Mouse (Mus musculus) gastrocnemius, postnatal 36 days (tissue): Measurements from ENCODE around the gene Mef2d. TPM values are rescaled to one million over a fixed set of nuclear protein-coding genes. Genes with fewer than 3 reads are reported as not detected.

Source experiments
- DNase-seq, 2 experiments: peaks; one replicate each; pipeline ENCODE4 v3.0.0; 2022
- intact Hi-C: fragments of 180-260 bp; cut with DNase I; formaldehyde crosslinking; loops from one replicate; pipeline ENCODE4 v1.15.1; 2025
- long read RNA-seq, 2 experiments: library from polyadenylated mRNA; stranded (forward); transcript quantifications; one replicate each; pipeline ENCODE4 v2.0.0; 2021
- total RNA-seq, 2 experiments: library from RNA; stranded (reverse); gene quantifications; 2 replicates each; pipeline ENCODE4 v1.2.3; 2021

Gene Mef2d
- total RNA-seq: 100 to 1,000 TPM; 156 to 174 TPM
- long read RNA-seq, experiment 1, full-length matches to known transcripts: 1 of 78 reads
- long read RNA-seq, experiment 1, partial matches to known transcripts: 21 of 78 reads
- long read RNA-seq, experiment 1, other reads (novel, unspliced or antisense): 56 of 78 reads
- long read RNA-seq, experiment 2, partial matches to known transcripts: 18 of 84 reads
- long read RNA-seq, experiment 2, other reads (novel, unspliced or antisense): 64 of 84 reads

GRCm38 (mm10) chr3:88141787-88142523, at the start of gene Mef2d:
Mef2d (plus strand) TSS chr3:88142372.
- DNase-seq: peak; percentile 92 to 96
- intact Hi-C loops: no loop called here

DNA sequence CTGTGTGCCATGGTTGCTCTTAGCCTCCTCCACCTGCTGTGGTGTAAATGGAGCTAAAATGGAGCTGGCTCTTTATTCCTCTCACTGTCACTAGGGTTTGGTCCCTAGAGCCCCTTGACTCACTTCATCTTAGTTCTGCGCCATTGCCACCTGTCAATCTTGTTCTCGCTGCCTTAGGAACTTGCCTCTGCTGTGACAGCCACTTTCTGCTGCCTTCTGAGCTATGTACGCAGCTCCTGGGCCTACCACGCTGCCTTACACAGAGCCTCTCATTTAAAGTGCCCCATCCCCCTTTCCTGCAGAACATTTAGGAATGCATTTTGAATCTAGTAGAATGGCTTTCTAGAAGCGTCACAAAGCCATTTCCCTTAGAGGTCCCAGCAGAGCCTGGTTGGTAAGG, 48.0 kb upstream of the Mef2d start:
- intact Hi-C loops: no loop called here
- no peak for DNase-seq

DNA sequence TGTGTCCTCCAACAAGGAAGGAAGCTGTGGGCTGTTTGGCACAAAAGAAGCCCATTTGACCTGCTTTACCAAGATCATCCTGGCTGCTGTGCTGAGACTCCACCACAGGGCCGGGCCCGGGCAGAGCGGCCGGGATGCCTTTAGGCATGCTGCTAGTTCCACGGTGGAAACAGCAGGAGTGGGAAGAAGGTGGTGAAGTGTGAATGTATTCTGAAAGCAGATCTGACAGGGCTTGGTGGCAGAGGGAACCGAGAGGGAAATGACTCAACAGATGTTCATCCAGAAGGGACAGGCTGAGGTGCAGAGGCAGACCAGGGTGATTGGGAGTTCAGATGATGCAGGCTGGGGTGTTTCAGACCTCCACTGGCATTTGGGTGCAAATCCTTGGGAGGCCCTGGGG, 44.5 kb upstream of the Mef2d start:
- intact Hi-C loops: no loop called here

DNA sequence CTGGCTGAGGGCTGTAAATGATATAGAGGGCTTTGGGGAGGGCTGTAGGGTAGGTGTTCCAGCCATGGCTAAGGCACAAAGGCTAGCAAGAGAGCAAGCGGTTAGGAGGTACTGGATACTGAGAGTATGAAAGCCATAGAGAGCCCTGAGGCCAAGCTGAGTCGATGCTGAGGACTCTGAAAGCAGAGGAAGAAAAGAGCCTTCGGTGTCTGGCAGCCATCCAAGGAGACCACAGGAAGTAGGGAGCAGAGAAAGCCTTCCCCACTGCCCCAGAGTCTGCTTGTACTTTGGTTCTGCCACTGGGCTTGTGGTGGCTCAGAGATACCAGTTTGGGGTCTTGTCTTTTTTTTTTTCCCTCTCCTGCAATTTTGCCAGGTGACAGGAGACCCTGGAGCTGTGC, 41.9 kb upstream of the Mef2d start:
- DNase-seq: no peak
- intact Hi-C loops: no loop called here

More for the DNA sequence above, 44.5 kb upstream of the Mef2d start:
- DNase-seq: no peak

- no peak for DNase-seq
- intact Hi-C loops: no loop called here
These were observed 40.4 kb upstream of the Mef2d start for GRCm38 (mm10) chr3:88101736-88102135.

DNA sequence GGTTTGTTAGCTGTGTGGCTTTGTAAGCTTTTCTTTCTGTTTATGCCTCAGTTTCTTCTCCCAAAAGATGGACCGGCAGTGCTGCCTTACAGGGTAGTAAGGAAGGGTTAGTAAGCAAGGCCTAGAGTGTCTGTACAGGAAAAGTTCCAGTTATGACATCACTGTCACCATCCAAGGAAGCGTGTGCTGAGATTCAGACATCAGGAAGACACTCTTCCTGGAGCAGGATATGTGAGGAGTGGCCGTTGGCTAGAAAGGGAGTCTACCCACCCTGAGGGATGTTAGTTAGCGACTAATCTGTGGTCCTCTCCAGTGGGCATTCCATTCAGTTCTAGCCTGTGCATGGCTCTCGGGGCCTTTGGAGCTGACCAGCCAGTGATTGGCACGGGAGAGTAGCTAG, 40.0 kb upstream of the Mef2d start:
- intact Hi-C loops: no loop called here
- DNase-seq: no peak

GRCm38 (mm10) chr3:88102611-88103010, 39.6 kb upstream of the Mef2d start:
- intact Hi-C loops: no loop called here
- DNase-seq: no peak

GRCm38 (mm10) chr3:88106126-88106525, 36.0 kb upstream of the Mef2d start:
- no peak for DNase-seq
- intact Hi-C loops: no loop called here

DNA sequence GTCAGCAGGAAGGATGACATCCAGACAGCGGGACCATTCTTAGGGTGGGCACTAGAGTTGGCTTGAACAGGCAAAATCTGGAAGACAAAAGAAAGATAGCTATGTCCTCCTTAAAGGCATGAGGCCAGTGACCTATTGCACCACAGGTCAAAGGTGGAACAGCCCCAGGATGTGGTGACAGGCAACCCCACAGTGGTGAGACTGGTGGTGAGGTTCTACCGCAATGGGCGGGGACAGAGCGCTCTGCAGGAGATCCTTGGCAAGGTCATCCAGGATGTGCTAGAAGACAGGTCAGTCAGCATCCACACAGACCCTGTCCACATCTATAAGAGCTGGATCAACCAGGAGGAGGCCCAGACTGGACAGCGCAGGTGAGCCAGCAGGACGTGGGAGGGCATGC, 33.0 kb upstream of the Mef2d start:
- intact Hi-C loops: no loop called here
- no peak for DNase-seq

DNA sequence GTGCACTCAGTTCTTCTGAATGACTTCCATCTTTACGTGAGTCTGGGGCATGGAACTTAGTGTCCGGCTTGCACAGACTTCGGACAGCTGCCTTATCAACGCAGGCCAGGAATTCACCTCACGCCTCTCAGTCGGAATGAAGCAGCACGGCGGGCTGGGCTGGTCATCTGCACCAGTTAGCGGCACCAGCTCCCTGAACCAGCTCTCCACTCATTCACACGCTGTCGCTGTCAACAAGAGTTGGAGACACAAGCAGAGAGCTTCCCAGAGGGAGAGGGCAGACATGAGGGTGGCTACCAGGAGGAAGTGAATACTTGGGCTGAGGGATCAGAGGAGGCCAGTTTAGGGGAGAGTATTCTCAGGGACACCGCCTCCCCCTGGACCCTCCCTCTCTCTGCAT, 27.8 kb upstream of the Mef2d start:
- intact Hi-C loops: no loop called here
- no peak for DNase-seq

- intact Hi-C loops: no loop called here
- DNase-seq: peak; percentile 23 to 29
These were observed 22.0 kb upstream of the Mef2d start for GRCm38 (mm10) chr3:88120117-88120651.

DNA sequence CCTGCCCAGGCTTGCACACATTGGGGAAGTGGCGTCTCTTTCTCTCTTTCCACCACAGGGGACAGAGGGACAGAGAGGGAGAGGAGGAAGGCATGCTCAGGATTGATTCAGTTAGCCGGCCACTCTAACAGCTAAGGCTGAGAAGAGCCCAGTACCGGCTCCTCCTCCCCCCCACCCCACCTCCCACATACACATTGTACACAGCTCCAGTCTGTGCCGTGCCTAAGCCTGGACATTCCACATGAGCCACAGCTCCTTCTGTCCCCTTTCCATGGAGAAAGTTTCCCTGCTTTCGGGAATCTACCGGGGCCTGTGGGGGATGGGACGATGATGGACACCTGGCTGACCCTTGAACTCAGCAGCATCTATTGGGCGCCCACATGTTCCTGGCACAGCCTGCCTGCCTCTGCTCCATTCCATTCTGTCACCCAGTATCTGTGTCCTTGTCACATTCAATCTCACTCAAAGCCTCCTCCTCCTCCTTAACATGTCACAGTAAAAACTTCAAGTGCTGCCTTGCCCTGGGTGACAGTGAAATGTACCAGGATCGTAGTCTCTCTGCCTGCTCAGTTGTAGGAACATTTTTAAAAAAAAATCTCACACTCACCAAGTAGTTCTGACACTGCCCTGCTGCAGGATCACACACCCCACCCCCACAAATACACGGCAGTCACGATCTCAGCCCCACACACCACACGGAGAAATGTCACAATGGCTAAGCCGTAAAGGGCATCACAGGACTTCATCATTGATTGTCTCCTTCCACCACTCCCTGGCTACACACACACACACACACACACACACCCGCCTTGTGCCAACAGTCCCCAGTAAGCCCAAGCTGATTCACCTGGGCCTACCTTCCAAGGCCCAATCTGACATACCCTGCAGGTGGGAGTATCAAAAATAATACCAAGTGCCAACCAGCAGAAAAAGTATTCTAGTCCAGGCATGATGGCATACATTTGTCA, 20.7 kb upstream of the Mef2d start:
- intact Hi-C loops: no loop called here
- no peak for DNase-seq

GRCm38 (mm10) chr3:88125195-88125594, 17.0 kb upstream of the Mef2d start:
- DNase-seq: no peak

GRCm38 (mm10) chr3:88126181-88126580, 16.0 kb upstream of the Mef2d start:
- DNase-seq: no peak
- intact Hi-C loops: no loop called here

More at GRCm38 (mm10) chr3:88125195-88125594, 17.0 kb upstream of the Mef2d start:
- intact Hi-C loops: no loop called here

DNA sequence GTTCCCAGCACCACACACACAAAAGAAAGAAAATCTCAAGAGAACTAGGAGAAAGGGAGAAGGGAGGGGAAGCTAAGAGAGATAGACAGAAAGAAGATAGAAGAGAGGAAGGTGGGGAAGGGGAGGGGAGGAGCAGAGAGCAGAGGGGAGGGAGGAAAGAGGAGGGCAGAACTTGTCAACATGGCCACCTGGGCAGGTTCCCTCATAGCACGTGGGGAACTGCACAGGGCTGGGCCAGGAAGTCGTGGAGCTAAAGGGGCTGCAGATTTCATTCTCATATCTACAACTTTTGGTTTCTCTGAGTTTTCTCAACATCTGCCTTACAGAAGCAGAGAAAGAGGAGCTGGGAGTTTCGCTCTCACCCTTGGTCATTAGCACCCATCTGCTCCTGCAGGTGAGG, 14.5 kb upstream of the Mef2d start:
- no peak for DNase-seq
- intact Hi-C loops: no loop called here

DNA sequence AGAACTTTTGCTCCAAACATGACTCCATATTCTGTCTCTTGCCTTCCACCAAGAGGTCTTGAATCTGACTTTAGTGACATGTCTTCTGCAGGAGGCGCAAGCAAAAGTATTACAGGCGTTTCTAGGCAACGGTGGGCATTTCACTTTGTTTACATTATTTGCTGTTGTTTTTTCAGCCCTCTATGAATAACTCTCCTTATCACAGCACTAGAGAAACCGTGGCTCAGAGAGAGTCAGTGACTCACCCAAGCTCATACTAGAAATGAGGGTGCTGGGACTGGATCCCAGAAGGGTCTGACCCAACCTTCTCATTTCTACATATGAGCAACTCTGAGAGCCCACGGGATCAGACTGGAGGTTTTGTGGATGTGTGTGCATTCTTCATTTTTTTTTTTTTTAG, 14.1 kb upstream of the Mef2d start:
- intact Hi-C loops: no loop called here
- DNase-seq: no peak

DNA sequence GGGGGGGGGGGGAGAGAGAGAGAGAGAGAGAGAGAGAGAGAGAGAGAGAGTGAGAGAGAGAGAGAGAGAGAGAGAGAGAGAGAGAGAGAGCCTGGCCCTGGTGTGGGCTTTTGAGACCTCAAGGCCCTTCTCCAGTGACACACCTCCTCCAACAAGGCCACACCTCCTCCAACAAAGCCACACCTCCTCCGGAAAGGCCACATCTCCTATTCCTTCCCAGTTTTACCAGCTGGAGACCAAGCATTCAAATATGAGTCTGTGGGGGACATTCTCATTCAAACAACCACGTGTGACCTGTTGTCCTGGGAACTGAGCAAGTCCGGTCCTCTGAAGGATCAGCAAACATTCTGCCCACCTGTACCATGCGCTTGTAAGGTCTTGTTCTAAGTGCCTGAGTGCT, 13.2 kb upstream of the Mef2d start:
- no peak for DNase-seq
- intact Hi-C loops: no loop called here

GRCm38 (mm10) chr3:88131071-88131470, 11.1 kb upstream of the Mef2d start:
- DNase-seq: no peak
- intact Hi-C loops: no loop called here

- DNase-seq: no peak
- intact Hi-C loops: loop anchor here (2.0 kb wide), 1 partner anchor 42 kb away; no protein-coding TSS in a partner anchor
These were observed 9.7 kb upstream of the Mef2d start for GRCm38 (mm10) chr3:88132492-88132891.

DNA sequence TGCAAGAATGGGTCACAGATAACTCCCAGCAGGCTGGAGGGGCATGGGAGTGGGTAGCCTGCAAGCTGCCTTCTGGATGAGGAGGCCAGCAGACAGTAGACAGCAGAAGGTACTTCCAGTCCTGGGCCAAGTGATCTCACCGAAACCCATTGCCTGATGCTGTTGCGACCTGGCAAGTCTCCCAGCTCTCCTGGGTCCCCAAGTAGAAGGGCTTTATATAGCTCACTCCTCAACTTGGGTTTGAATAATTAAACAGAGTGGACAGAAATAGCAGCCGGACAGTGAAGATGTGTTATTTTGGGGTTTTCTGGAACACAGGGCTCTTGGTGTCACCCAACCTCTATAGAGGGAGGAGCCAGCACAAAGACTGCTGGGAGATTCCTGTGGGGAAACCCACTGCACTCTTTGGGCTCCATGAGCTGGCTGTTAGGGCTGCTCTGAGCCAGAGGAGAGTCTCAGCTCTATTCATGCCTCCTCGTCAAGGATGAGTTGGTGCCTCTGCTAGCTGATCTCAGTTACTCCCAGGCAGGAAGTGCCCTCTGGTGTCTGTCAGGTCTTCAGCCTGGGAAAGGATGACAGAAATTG, 8.9 kb upstream of the Mef2d start:
- DNase-seq: peak; percentile 64 to 66
- intact Hi-C loops: loop anchor here (2.0 kb wide), 1 partner anchor 42 kb away; no protein-coding TSS in a partner anchor
